Mouse (Mus musculus) liver, embryonic 11.5 days (tissue): ENCODE measurements around the gene Nsmce4a. TPM values are rescaled to one million over a fixed set of nuclear protein-coding genes. Genes with fewer than 3 reads are reported as not detected.
"Not testable (repeated sequence)": the region's sequence is repeated elsewhere in the genome, so short reads cannot be mapped to it uniquely, and the experiment has no call there.

Experiments used
- ATAC-seq: fragments of 200-750 bp; cut with Nextera tagmentation; replicated peaks from 2 replicates; pipeline ENCODE4 v1.8.0; 2017; ENCODE audit warnings: moderate number of reproducible peaks, mild to moderate bottlenecking, moderate TSS enrichment, moderate library complexity; ENCODE audit not compliant: low FRiP score
- DNase-seq: peaks from one replicate; pipeline ENCODE4 v3.0.0-alpha.2; 2017; ENCODE audit warnings: low spot score
- H3K27ac ChIP-seq: fragments of 300-500 bp; sonication (generic); 2 replicates; pipeline ENCODE4 v1.5.1; 2014; ENCODE audit warnings: mild to moderate bottlenecking, low read depth, low read length, control low read depth
- H3K27me3 ChIP-seq: fragments of 300-500 bp; sonication (generic); replicated peaks from 2 replicates; pipeline ENCODE4 v1.6.1; 2014; ENCODE audit warnings: low read length, mixed read lengths; ENCODE audit not compliant: control insufficient read depth, insufficient read depth
- H3K36me3 ChIP-seq: fragments of 300-500 bp; sonication (generic); 2 replicates; pipeline ENCODE4 v1.6.1; 2014; ENCODE audit warnings: mild to moderate bottlenecking, low read length, moderate library complexity, mixed read lengths; ENCODE audit not compliant: control insufficient read depth, insufficient read depth
- H3K4me1 ChIP-seq: fragments of 300-500 bp; sonication (generic); replicated peaks from 2 replicates; pipeline ENCODE4 v1.6.1; 2014; ENCODE audit warnings: low read length, mixed read lengths; ENCODE audit not compliant: control insufficient read depth, insufficient read depth
- H3K4me2 ChIP-seq: fragments of 300-500 bp; sonication (generic); 2 replicates; pipeline ENCODE4 v1.6.1; 2014; ENCODE audit warnings: mild to moderate bottlenecking, control low read depth, moderate library complexity
- H3K4me3 ChIP-seq: fragments of 300-500 bp; sonication (generic); 2 replicates; pipeline ENCODE4 v1.5.1; 2014; ENCODE audit warnings: low read depth, low read length, control low read depth
- H3K9ac ChIP-seq: fragments of 300-500 bp; sonication (generic); 2 replicates; pipeline ENCODE4 v1.6.1; 2014; ENCODE audit warnings: low read depth, low read length, control low read depth
- H3K9me3 ChIP-seq: fragments of 300-500 bp; sonication (generic); 2 replicates; pipeline ENCODE4 v1.6.1; 2016; ENCODE audit warnings: low read length, inconsistent platforms, mixed read lengths; ENCODE audit not compliant: control insufficient read depth
- WGBS: fragments of 180-500 bp; shearing (Covaris S2); extraction: QIAGEN DNeasy Blood & Tissue Kit; methylation state at CpG from one replicate; pipeline ENCODE4 v1.1.7; 2014; 5-methylcytosine and 5-hydroxymethylcytosine counted together
- polyA plus RNA-seq: library from polyadenylated mRNA; unstranded; fragments of >200 nt; fragmentation: Nextera tagmentation; extraction: Ambion mirVana; gene quantifications from 2 replicates; pipeline ENCODE4 v1.2.1, GENCODE M21; 2014

The Nsmce4a gene
- polyA plus RNA-seq, 1 experiment from 2014 or later: 175 TPM

DNA sequence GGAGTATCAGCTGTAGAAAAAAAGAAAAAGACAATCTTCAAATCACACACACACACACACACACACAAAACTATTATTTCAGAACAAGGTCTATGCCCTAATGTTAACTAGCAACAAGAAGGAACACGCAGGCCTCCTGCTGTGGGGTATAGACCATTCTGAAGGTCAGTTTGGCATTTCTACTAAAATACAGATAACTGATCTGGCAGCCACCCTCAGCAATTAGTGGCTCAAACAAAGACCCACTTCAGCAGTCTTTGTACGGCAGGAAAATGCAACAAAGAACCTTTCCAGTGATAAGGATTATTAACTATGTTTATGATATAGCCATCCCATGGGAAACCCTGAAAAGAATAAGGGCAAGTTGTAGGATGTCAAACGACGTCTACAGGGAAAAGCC lies 35.9 kb downstream of the Nsmce4a start:
- WGBS: 86% methylated on average over 4 of the region's 4 CpGs
- H3K36me3 ChIP-seq: peaks cover 44% of the 10 kb centered on the region

DNA sequence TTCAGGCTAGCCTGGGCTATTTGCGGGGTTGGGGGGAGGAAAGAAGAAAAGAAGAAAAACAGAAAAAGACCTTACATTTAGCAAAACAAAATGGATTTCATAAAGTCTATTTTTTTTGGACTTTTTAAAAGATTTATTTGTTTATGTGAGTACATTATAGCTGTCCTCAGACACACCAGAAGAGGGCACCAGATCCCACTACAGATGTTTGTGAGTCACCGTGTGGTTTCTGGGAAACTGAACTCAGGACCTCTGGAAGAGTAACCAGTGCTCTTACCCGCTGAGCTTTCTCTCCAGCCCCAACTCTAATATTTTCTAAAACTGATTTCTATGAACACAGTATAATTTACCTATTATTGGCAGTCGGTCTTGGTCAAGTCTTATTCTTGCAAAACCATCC lies 37.7 kb downstream of the Nsmce4a start:
- Histone ChIP-seq H3K36me3 (peaks cover 40% of the 10 kb centered on the region), H3K9ac (no peak overlapping the region), H3K4me2 (no peak overlapping the region), H3K27ac (no peak overlapping the region), H3K9me3 (no peaks in the 10 kb centered on the region), H3K27me3 (no peaks in the 10 kb centered on the region), H3K4me3 (no peak overlapping the region), H3K4me1 (no peaks in the 10 kb centered on the region)
- ATAC-seq (no peak), DNase-seq (no peak)
- 92% methylated on average over 4 of the region's 4 CpGs for WGBS

More for the DNA sequence above, 35.9 kb downstream of the Nsmce4a start:
- H3K9ac ChIP-seq: no peak overlapping the region
- no peak overlapping the region for H3K4me2 ChIP-seq
- DNase-seq (no peak), ATAC-seq (no peak)
- H3K27me3 ChIP-seq: no peaks in the 10 kb centered on the region
- no peaks in the 10 kb centered on the region for H3K9me3 ChIP-seq
- H3K27ac ChIP-seq: no peak overlapping the region
- H3K4me1 ChIP-seq: no peaks in the 10 kb centered on the region
- H3K4me3 ChIP-seq: no peak overlapping the region

DNA sequence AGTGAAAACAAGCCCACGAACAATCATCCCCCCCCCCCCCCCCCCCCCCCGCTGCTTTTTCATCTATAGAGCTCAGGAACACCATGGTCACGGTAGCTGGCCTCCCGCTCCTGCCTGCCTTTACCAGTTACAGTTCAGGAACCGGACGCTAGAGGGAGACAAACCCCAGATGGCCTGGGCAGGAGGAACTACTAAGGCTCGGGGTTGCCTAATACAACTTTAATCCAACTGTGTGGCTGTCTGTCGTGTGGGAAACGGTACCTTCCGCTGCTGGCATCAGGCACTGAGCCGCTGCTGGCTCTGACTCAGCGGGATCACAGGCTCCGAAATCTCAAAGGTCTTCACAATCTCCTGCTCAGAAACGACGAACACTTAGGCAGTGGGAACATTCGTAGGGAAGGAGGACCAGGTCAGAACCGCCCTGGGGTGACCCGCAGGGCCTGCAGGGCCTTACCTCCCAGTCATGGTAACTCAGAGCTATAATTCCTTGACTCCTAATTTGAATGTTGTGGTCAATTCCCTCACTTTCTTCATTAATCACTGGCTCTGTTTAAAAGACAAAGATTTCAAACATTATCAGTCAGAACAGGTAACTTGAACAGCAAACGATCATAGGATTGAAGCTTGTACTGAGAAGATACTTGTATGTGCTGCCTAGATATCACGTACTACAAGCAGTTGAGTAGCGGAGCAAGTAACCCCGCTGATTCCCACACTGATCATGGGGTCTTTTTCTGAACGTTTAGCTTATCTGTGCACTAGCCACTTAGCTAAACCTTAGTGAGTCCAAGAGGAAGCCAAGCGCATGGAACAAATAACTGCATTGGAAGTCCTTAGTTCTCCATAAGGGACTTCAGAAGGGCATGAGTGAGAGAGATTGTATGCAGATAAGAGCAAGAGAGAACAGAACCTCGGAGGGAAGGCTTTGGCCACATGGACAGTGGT lies 39.3 kb downstream of the Nsmce4a start:
- no peak overlapping the region for H3K9ac ChIP-seq
- ATAC-seq: peak; percentile 82

DNA sequence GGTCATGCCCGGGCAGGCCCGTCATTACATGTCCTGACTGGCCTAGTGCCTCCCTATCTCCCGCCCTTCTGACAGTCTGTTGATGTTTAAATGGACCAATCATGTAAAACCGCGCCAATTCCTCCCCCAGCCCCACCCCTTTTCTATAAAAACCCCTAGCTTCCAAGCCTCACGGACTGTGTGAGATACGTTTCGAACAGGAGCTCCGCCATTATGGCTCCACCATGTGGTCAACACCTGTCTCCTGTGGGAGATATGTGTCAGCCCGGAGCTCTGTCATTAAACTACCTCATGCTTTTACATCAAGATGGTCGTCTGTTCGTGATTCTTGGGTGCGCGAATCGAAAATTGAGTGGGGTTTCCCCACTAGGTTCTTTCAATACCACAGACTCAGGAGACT lies 41.8 kb downstream of the Nsmce4a start:
- H3K36me3 ChIP-seq: peaks cover 19% of the 10 kb centered on the region
- 93% methylated on average over 14 of the region's 15 CpGs for WGBS
- H3K27me3 ChIP-seq, H3K4me3 ChIP-seq, H3K4me1 ChIP-seq, H3K4me2 ChIP-seq, H3K27ac ChIP-seq, ATAC-seq, H3K9ac ChIP-seq, H3K9me3 ChIP-seq, DNase-seq: not testable (repeated sequence)

More for the DNA sequence above, 39.3 kb downstream of the Nsmce4a start:
- H3K4me1 ChIP-seq: no peaks in the 10 kb centered on the region
- no peak overlapping the region for H3K4me2 ChIP-seq
- H3K36me3 ChIP-seq: peaks cover 35% of the 10 kb centered on the region
- no peaks in the 10 kb centered on the region for H3K9me3 ChIP-seq
- no peak overlapping the region for H3K4me3 ChIP-seq
- DNase-seq: peak; percentile 85
- WGBS: 48% methylated on average over 24 of the region's 25 CpGs
- no peak overlapping the region for H3K27ac ChIP-seq
- H3K27me3 ChIP-seq: no peaks in the 10 kb centered on the region

DNA sequence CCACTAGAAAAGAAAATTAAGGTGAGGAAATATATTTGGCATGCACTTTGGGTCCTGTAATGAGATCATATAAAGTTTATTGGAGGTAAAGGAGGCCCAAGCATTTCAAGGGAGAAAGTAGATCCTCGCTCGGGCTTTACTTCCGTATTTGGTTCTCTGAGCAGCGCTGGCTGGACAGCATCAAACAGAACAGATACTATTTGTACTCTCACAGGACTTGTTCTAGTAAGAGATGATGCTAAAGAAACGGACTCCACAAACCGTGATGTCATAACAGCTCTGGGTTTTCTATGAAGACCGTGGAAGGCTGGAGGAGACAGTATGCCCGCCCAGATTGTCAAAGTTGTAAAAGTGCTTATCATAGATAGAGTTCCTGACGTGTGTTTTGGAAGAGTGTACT lies 45.6 kb downstream of the Nsmce4a start:
- no peaks in the 10 kb centered on the region for H3K4me1 ChIP-seq
- ATAC-seq (no peak), DNase-seq (no peak)
- no peak overlapping the region for H3K4me2 ChIP-seq
- H3K9ac ChIP-seq: no peak overlapping the region
- no peak overlapping the region for H3K4me3 ChIP-seq
- WGBS: 84% methylated on average over 9 of the region's 9 CpGs
- no peaks in the 10 kb centered on the region for H3K27me3 ChIP-seq
- H3K36me3 ChIP-seq: peaks cover 9% of the 10 kb centered on the region; the same call in 1 of the 2 replicates
- no peaks in the 10 kb centered on the region for H3K9me3 ChIP-seq
- H3K27ac ChIP-seq: no peak overlapping the region

DNA sequence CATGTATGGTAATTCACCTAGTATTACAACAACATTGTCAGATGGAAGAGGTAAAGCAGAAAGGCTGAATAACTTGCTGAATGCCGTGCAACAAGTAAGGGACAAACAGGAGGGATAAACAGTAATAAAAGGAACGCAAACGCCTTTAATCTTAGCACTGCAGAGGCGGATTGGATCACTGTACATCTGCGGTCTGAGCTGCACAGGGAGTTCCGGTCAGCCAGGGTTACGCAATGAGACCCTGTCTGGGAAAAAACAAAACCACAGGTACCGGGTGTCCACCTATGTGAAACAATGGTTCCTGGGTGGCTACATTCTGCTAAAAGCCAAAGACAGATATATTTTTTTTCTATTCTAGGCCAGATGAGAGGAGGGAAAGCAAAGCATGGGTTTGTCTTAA lies 49.5 kb downstream of the Nsmce4a start:
- H3K36me3 ChIP-seq: no peaks in the 10 kb centered on the region
- H3K27ac ChIP-seq: no peak overlapping the region
- no peak overlapping the region for H3K4me3 ChIP-seq
- ATAC-seq: no peak
- no peak overlapping the region for H3K9ac ChIP-seq
- no peak for DNase-seq
- H3K9me3 ChIP-seq: no peaks in the 10 kb centered on the region
- H3K4me2 ChIP-seq: no peak overlapping the region
- H3K27me3 ChIP-seq: no peaks in the 10 kb centered on the region
- peaks cover 5% of the 10 kb centered on the region for H3K4me1 ChIP-seq
- 73% methylated on average over 8 of the region's 8 CpGs for WGBS

DNA sequence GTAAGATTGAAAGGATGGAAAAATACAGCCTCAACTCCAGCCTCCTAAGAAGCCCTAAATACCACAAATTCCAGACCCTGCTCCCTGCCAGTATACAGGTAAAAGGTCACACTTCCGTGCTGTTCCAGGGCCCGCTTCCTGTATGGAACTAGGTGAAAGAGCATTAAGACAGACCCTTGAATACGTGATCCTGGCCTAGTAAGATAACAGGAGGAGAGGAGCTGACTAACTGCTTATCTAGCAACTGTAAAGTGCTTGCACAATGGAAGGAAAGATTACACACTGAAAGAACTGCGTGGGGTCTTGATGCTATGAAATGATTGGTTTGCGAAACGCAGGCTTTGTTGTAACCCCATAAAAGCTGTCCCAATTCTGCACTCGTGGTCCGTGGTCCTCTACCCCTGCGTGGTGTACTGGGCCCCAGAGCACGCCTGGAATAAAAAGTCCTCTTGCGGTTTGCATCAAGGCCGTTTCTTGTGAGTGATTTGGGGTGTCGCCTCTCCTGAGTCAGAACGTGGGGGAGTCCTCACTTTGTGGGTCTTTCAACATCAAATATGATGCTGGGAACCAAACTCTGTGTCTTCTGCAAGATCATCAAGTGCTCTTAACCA lies 52.0 kb downstream of the Nsmce4a start:
- Histone ChIP-seq H3K27me3 (no peaks in the 10 kb centered on the region), H3K4me1 (peaks cover 9% of the 10 kb centered on the region), H3K27ac (peak overlapping the region; percentile 89), H3K36me3 (no peaks in the 10 kb centered on the region), H3K9me3 (no peaks in the 10 kb centered on the region), H3K4me3 (no peak overlapping the region), H3K9ac (no peak overlapping the region), H3K4me2 (peak overlapping the region; percentile 66)
- WGBS: 63% methylated on average over 14 of the region's 14 CpGs
- DNase-seq: no peak
- ATAC-seq: peak; percentile 33

DNA sequence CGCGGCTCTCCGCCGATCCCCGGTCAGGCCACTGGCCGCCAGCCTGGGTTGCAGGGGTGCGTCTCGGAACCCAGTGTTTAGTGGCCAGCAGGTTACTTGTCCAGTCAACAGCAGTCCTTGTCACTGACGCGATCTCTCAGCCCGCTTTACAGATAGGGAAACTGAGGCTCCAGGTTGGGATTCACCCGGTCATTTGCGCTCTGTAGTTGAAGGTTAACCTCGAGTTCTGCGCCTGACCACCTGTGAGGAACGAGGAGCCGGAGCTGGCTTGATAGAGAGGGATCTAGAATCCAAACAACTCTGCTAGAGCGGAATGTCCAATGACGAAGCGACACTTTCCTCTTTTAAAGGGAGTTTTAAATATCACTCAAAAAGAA lies 52.9 kb downstream of the Nsmce4a start, which contains the start of gene Ate1:
Gene Ate1 (minus strand): TSS at position 321 of the 377 bp plus-strand sequence.
- 21% methylated on average over 20 of the region's 20 CpGs for WGBS
- ATAC-seq (no peak), DNase-seq (no peak)
- Histone ChIP-seq H3K4me2 (peak within 1 kb of the TSS; percentile 66), H3K36me3 (no peaks in the 10 kb centered on the region; the same call in 1 of the 2 replicates), H3K4me1 (peaks cover 9% of the 10 kb centered on the region), H3K9ac (peak within 1 kb of the TSS; percentile 90), H3K27ac (peak within 1 kb of the TSS; percentile 89), H3K27me3 (no peaks in the 10 kb centered on the region), H3K4me3 (peak within 1 kb of the TSS; percentile 85), H3K9me3 (no peaks in the 10 kb centered on the region)
